Mouse (Mus musculus): ENCODE results near the gene Zmiz2.
A peak's percentile ranks its signal among the peaks of the same experiment; 100 is the strongest.
"Not testable (repeated sequence)": the region's sequence is repeated elsewhere in the genome, so short reads cannot be mapped to it uniquely, and the experiment has no call there.

Gene Zmiz2

DNA sequence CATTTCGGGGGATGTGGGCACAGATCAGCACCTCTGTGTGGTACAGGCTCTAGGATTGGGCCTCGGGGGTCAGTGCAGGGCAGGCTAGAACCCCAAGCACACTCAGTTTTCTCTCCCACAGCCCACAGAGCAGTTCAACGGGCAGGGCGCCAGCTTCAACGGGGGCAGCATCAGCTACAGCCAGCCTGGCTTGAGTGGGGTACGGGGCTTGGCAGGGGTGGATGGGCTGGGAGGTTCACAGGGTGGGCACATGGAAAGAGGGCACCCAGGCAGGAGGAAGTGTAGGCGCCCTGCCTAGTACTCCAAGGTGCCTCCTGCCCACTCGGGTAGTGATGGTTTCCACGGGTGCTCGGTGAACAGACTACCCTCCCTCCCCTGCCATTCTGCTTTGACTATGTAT is 9.3 kb downstream of the Zmiz2 start:
- no peak for DNase-seq (ENCODE audit: low read depth, low spot score)

DNA sequence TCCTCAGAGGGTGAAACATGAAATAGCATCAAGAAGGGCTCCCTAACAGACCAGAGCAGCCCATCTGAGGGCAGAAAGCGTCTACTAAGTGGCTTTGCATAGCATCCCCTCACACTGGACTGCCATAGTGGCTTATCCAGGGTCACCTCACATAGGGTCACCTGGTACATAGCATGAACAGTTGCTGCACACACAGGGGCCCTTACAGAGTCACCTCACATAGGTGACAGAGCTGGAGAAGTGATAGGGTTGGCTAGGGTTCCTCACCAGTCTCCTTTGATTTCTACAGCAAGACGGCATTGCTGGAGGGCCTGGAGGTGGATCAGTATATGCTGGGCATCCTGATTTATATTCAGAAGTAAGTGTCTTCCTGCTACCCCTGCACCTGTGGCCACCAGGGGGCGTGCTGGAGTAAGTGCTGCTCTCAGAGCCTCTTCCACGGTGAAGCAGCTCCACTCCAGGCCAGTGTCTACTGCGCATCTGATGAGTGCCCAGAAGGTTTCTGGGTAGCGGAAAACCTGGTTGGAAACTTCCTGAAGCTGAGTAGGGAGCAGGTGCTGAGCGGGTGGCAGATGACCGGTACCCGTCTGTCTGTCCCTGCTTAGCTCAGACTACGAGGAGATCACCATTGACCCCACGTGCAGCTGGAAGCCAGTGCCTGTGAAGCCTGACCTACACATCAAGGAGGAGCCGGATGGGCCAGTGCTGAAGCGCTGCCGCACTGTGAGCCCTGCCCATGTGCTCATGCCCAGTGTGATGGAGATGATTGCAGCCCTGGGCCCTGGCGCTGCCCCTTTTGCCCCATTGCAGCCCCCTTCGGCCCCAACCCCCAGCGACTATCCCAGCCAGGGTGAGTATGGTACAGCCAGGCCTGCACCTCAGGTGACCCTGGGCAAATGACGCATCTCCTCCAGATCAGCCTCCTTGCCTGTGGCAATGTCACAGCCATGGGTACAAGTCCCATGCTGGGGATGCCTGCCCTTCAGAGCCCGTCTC is 13.9 kb downstream of the Zmiz2 start:
- no peak for DNase-seq (ENCODE audit: low read depth, low spot score)

DNA sequence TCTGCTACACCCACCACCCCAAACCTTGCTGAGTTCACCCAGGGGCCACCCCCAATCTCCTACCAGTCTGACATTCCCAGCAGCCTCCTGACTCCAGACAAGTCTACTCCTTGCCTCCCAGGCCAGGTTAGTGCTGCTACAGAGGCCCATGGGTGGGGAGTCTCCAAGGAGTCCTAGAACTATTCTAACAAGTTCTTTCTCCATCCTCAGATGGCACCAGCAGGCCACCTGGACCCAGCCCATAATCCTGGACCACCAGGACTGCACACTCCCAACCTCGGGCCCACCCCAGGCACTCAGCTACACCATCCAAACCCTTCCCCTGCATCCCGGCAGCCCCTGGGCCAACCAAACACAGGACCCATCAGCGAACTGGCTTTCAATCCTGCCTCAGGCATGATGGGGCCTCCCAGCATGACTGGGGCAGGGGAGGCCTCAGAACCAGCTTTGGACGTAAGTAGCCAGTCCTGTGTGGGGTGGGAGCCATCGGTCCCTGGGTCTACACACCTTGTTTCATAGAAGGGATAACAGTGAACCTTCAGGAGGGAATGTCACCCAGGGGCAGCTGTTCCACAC is 15.0 kb downstream of the Zmiz2 start:
- DNase-seq (ENCODE audit: low read depth, low spot score): no peak

DNA sequence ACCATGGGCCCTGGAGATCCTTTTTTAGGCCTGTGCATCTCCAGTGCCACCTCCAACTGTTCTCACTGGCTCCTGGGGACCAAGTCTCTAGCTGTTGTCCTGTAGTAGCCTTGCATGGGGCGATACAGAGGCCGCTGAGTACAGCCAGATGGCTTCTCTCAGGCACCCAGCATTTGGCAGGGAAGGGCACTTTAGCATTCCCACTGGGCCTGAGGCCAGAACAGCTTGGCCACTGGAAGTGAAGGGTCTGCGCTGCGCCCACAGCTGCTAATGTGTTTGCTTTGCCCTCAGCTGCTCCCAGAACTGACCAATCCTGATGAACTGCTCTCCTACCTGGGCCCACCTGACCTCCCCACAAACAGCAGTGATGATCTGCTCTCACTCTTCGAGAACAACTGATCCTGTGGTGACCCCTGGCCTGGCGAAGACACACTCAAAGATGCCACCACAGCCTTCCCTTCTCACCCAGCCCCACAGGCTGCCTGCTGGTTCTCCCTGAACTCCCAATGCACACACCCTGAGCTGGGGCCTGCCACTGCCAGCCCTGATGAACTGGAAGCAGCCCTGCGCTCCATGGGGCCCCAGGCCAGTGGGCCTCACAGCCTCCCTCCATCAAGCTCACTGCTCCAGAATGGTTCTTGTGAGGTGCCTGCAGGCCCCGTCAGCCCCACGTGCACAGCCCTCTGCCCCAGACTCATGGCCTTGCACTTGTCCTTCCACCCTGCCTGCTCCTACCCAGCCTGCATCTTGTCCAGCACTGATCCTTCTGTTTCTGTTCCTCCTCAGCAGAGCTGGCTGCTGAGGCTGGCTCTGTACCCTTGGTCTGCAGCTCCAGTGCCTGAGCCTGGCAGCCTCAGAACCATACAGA is 16.1 kb downstream of the Zmiz2 start:
- no peak for DNase-seq (ENCODE audit: low read depth, low spot score)

DNA sequence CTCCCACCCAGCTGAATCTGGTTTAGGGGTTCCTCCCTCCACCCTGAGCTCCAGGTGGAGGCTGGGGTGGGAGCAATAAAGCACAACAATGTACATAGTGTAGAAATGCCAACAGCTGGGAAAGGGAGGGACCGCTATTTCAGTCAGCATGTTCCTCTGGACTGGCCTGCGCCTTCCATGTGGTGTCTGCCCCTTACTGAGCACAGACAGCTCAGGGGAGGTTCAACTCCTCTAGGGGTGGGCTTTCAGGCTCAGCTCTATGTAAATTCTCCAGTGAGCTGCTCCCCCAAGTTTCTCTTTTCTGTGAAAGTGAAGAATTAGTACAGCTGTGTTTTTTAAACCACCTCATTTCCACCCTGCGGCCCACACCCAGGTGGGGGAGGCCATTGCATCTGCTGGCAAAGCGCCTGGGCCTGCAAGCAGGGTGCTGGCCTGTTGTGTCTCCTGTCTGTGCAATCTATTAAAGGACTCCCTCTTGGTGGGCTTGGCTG is 16.8 kb downstream of the Zmiz2 start:
- DNase-seq (ENCODE audit: low read depth, low spot score): no peak

DNA sequence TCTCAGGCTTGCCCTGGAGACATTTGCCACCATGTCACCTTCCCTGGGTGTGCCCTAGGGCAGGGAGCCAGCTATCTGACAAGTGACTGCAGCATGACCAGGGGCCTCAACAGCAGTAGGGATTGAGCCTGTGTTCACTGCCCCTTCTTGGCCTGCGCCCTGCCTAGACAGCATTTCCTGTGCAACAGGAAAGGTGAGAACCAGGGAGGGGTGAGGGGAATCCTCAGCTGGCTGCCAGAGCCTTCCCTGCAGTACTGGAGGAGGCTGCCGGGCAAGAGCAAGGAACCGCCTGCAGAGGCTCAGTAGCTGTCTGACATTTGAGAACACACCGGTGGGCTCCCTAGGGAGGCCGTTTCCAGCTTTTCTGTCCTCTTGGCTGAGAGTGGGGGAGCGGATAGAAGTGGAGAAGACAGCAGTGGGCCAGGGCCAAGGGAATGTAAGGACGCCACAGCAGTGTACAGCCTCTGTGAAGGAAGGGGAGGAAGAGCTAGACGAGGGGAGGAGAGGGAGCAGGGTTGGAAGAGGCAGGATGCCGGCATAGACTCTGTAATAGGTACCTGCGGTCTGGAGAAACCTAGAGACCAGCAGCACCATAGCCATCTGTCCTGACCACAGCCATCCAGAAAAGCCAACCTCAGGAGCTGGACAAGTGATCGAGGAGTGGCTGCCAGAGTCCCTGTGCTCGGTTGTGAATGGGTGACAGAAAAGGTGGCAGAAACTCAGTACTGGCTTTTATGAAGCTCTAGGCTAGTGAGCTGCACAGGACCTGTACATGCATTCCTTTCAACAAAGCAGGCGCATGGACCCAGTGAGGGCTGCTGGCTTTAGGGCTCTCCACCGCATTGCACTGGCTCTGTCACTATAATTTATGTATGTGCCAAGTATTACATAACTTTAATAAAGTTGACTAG is 17.6 kb downstream of the Zmiz2 start:
- DNase-seq (ENCODE audit: low read depth, low spot score): no peak

DNA sequence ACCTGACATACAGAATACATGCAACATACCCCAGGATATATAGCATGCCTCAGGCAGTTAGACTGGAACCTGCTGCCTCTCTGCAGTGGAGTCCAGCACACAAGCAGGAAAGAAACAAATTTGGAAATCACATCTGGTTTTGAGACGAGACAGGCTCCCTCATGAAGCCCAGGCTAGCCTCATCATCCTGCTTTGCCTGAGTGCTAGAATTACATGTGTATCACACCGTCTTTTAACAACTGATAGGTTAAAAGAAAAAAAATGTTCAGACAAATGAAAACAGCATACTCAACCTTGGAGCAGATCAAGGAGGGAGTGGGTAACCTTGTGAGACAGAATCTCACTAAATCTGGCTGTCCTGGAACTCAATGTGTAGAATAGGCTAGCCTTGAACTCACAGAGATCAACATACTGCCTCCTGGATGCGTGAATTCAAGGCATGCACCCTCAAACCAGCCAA is 18.3 kb downstream of the Zmiz2 start:
- DNase-seq (ENCODE audit: low read depth, low spot score): no peak

DNA sequence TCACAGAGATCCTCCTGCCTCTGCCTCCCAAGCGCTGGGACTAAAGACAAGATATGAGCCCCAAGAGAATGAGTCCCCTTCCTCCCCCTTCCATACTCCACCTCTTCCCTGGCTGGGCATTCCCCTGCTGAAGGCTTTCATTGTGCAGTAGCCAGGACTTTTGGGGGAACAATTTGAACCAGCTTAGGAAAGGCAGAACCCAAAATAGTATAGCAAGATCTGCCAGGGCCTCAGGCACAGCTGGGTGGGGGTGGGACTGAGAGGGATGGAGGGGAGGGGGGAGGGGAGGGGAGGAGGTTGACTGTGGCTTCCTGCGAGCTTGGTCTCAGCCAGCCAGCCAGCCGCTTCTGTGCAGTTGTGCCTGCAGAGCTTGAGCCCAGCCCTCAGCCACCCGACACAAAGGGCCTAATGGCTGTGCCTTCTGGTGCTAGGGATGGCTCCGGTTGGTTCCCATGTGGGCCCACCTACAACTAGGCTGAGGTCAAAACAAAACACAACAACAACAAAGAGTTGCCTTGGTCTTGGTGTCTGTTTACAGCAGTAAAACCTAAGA is 21.3 kb downstream of the Zmiz2 start:
- DNase-seq (ENCODE audit: low read depth, low spot score): no peak

DNA sequence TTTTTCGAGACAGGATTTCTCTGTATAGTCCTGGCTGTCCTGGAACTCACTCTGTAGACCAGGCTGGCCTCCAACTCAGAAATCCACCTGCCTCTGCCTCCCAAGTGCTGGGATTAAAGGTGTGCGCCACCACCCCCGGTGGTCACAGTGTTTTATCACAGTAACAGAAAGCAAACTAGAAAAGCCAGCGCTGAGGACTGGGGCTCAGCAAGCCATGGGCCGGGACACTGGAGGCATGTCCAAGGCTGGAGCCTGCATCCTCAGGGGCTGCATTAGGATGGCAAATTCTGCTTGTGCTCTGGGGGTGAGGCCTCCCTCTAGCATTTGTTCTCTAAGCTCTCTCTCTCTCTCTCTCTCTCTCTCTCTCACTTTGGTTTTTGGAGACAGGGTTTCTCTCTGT is 21.9 kb downstream of the Zmiz2 start:
- DNase-seq (ENCODE audit: low read depth, low spot score): not testable (repeated sequence)

DNA sequence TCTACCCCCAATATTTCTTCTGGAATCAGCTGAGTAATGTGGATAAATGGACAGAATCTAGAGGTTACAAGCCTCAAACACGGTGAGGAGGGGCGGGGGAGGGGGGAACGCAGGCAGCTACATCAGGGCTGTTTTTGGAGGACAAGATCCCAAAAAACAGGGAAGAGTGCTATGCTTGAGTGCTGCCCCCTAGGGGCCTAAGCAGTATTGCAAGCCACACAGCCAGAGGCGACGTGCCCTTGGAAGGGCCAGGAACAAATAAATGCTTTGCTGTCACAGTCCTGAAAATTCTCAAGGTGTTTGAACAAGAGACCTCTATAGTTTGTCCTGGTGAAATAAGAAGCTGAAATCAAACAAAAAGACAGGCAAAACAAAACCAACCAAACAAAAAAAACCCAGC is 22.8 kb downstream of the Zmiz2 start:
- DNase-seq (ENCODE audit: low read depth, low spot score): no peak

DNA sequence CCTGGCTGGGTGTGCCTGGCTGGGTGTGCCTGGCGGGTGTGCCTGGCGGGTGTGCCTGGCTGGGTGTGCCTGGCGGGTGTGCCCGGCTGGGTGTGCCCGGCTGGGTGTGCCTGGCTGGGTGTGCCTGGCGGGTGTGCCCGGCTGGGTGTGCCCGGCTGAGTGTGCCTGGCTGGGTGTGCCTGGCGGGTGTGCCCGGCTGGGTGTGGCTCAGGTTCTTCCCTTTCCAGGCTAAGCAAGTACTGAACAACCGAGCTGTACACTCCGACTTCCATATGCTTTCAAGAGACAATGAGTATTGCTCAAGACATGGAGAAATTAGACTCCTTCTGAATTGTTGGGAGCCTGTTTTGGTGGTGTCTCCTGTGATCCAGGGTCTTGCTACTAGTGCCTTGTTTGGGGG is 24.4 kb downstream of the Zmiz2 start:
- DNase-seq (ENCODE audit: low read depth, low spot score): no peak

DNA sequence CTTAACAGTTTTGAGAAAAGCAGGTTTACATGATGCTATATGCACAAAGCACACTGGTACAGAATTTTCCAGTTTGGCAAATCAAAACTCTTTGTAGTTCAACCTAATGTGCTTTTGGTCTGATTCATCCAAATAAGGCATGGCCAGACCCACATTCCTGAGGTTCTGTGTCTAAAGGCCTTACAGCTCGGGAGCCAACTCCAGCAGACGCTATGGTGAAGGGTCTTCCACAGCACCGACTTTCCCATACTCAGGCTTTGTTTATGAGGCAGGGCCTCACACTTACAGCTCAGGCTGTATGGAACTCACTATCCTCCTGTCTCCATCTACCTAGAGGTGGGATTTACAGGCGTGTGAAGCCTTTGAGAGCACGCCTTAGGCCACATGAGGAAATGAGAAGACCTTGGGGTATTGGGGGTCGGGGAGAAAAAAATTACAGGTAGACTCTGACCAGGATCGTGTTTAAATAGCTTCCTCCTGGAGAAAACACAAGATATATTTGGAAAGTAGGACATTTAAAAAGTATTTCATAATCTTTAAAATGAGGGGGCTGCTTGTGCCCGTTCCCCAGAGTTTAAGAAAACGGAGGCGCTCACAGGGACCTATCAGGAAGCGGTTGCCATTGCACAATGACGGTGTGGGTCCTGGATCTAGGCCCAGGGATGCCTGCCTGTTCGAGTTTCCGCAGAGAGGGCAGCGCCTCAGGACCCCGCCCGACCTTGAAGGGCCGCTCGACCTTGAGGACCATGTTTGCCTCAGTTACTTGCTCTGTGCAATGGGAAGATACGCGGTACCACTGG is 26.1 kb downstream of the Zmiz2 start, which contains the start of gene Ppia:
Ppia (plus strand) TSS at position 693 of the 800 bp plus-strand sequence.
- no peak for DNase-seq (ENCODE audit: low read depth, low spot score)

DNA sequence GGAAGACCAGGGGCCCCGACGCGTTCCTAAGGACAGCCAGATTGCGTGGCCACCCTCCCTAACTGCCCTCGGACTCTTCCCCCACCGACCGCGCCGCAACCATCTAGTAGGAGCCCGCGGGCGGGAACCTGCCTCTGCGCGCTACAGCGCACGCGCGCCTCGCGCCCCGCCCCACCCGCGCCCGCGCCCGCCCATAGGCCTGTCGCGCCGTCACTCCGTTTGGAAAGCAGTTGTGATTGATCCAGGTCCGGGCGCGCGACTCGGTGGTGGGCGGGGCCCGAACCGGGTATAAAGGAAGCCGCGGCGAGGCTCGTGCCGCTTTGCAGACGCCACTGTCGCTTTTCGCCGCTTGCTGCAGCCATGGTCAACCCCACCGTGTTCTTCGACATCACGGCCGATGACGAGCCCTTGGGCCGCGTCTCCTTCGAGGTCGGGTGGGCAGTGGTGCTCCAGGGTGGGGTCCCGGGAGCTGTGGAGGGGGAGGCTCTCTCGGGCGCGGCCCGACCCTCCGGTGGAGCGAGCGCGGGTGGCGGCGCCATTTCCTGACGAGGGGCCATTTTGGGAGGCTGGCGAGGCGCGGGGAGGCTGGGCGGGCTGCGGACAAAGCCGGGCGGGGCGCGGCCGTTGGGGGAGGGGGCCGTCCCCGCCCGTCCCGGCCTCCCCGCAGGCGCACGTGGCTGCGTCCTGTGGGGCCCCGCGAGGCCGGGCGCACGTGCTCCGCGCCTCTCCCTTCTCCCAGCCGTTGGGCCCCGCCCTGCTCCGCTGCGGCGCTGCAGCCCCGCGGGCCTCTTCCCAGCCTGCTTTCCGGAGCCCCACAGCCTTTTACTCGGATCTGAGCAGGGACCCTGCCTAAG is 26.9 kb downstream of the Zmiz2 start:
- DNase-seq (ENCODE audit: low read depth, low spot score): peak; percentile 89

DNA sequence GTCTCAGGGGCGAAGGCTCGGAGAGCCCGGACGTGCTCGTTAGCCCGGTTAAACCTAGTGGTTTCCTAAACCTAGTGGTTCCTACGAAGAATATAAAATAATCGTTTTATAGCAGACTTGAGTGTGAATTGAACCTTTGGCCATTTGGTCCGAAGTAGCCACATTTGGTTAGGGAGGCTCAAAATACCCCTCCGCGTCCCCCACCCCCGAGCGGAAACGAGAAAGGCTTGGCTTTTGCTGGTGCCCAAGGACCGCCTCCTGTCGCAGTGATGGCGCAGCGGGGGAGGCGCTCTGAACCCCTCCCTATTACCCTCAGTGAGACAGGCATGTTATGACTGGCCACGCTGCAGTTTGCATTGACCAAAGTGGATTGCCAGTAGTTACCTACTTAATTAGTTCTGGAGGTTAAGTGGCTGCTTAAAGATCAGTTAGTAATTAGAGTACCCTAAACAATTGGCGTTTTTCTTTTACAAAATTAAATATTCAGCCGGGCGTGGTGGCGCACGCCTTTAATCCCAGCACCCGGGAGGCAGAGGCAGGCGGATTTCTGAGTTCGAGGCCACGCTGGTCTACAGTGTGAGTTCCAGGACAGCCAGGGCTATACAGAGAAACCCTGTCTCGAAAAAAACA is 27.6 kb downstream of the Zmiz2 start:
- peak; percentile 49 for DNase-seq (ENCODE audit: low read depth, low spot score)

DNA sequence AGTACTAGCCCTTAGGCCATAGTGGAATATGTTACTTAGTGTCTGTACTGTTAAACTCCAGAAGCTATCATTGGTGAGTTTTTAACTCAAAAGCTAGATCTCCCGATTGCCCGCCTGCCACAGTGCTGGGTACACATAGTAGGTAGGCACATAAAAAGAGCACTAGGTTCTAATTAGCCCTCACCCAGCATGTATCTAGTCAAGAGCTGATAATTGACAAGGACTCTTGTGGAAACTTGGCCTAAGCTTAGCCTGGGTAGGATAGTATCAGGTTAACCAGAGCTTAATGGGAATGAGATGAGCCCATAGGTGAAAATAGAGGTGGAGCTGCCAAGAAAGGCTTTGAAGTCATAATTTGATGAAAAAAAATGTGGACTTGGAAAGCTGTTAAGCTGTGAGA is 28.2 kb downstream of the Zmiz2 start:
- no peak for DNase-seq (ENCODE audit: low read depth, low spot score)

DNA sequence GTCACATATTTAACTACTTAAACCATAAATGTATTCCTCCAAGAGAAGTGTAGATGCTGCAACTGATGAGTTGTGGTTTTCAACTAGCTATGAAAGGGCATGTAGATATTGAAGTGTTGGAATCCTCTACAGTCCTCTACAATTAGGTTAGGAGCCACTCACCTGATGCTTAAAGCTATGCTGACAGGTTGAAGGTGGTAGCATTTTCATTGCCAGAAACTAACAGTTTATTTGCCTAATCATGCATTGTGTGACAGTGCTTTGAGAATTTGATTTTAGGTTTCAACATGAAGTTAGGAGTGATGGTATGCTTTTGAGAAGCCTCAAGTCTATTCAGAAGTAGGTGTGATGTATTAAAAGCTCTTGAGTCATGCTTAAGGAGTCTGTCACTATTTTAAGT is 28.6 kb downstream of the Zmiz2 start:
- no peak for DNase-seq (ENCODE audit: low read depth, low spot score)

DNA sequence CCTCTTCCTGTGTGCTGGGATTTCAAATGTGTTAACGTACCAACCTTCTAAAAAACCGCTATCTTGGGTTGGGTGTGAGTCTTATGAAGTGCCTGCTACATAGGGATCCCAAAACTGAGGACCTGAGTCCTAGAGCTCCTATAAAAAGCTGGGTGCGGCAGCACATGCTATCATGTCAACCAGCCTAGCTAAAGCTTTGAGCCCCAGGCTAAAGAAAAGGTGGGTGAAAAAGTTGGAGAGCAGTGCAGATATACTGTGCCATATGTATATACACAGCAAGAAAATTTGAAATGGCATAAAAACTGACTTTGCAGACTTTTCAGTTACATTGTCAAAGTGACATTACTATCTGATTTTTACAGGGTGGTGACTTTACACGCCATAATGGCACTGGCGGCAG is 29.9 kb downstream of the Zmiz2 start:
- no peak for DNase-seq (ENCODE audit: low read depth, low spot score)

DNA sequence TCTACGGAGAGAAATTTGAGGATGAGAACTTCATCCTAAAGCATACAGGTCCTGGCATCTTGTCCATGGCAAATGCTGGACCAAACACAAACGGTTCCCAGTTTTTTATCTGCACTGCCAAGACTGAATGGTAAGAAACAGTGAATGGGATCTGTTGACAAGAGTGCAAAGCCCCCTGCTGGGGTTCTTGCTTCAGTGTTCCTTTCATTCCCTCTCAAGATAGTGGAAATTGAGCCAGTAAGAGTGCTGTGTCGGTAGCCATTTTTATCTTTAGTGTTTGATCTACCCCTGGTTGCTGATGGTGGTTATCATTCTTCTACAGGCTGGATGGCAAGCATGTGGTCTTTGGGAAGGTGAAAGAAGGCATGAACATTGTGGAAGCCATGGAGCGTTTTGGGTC is 30.3 kb downstream of the Zmiz2 start:
- not testable (repeated sequence) for DNase-seq (ENCODE audit: low read depth, low spot score)
